Mouse (Mus musculus): ENCODE results near the gene Ear14. TPM values are rescaled to one million over a fixed set of nuclear protein-coding genes. Genes with fewer than 3 reads are reported as not detected.
"Not testable (repeated sequence)": the region's sequence is repeated elsewhere in the genome, so short reads cannot be mapped to it uniquely, and the experiment has no call there.

Gene Ear14
- polyA plus RNA-seq, 1 experiment from 2014 or later, result not detected

- no peaks in the 10 kb centered on the region for H3K9me3 ChIP-seq
- ATAC-seq (ENCODE audit: insufficient number of reproducible peaks, insufficient read depth, low FRiP score, low TSS enrichment), result no peak
- H3K4me3 ChIP-seq, result no peak overlapping the region
- H3K27ac ChIP-seq, result no peak overlapping the region
- no peaks in the 10 kb centered on the region for H3K36me3 ChIP-seq
- no peak overlapping the region for H3K9ac ChIP-seq
- H3K4me1 ChIP-seq, result no peaks in the 10 kb centered on the region
- 94% methylated on average over 4 of the region's 4 CpGs for WGBS
- H3K27me3 ChIP-seq, result no peaks in the 10 kb centered on the region
- H3K4me2 ChIP-seq (replicated peaks), result no peak overlapping the region
These were observed 7.5 kb upstream of the Ear14 start for GRCm38 (mm10) chr14:51195681-51196080.

DNA sequence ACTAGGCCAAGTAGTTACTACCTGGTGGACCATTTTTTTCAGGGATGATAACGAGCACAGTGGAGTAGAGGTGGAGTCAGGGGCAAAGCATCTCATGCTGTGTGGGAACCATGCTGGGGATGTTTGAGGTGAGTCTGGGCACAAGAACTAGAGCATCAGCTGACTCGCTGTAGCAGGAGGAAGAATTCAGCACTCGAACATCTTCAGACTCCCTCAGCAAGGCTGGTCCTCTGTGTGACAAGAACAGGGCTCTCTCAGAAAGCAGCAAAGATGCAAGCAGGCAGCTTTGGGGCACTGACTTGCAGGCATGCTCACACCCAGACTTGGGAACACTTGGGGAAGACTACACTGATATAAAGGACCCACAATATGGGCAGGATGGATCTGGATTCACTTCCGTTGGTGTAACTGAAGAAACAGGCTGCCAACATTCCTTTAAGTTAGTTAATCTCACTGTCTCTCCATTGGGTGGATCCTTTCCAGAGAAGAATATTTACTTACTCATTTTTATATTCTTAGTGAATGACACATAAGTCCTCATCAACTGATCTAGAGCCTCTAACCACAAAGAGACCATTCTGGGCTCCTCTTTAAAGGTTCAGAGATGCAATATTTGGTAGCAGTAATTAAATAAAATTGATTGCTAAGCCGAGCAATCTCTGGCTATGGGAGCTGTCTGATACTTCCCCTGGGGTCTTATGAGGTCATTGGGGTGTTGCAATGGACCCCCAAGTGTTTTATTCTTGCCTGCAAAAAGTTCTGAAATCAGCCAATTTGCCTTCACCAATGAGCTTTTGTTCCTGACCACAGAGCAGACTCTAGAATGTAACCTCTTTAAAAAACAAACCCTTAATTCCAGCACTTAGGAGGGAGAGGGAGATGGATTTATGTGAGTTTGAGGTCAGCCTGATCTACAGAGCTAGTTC is 3.8 kb upstream of the Ear14 start, which contains the start of gene Ang2:
Gene Ang2 (minus strand): TSS at position 51 of the 926 bp plus-strand sequence.
- no peak within 1 kb of the TSS for H3K27ac ChIP-seq
- H3K9me3 ChIP-seq, result no peaks in the 10 kb centered on the region
- H3K9ac ChIP-seq, result no peak within 1 kb of the TSS
- H3K4me2 ChIP-seq (replicated peaks), result no peak within 1 kb of the TSS
- no peaks in the 10 kb centered on the region for H3K4me1 ChIP-seq
- H3K36me3 ChIP-seq, result no peaks in the 10 kb centered on the region
- no peak within 1 kb of the TSS for H3K4me3 ChIP-seq
- 75% methylated on average over 5 of the region's 5 CpGs for WGBS
- no peaks in the 10 kb centered on the region for H3K27me3 ChIP-seq
- no peak for ATAC-seq (ENCODE audit: insufficient number of reproducible peaks, insufficient read depth, low FRiP score, low TSS enrichment)

- H3K4me3 ChIP-seq, result no peak overlapping the region
- H3K4me1 ChIP-seq, result no peaks in the 10 kb centered on the region
- no peaks in the 10 kb centered on the region for H3K9me3 ChIP-seq
- H3K4me2 ChIP-seq (replicated peaks), result no peak overlapping the region
- no peaks in the 10 kb centered on the region for H3K27me3 ChIP-seq
- no peaks in the 10 kb centered on the region for H3K36me3 ChIP-seq
- no peak overlapping the region for H3K27ac ChIP-seq
- WGBS, result 89% methylated on average over 2 of the region's 2 CpGs
- ATAC-seq (ENCODE audit: insufficient number of reproducible peaks, insufficient read depth, low FRiP score, low TSS enrichment), result no peak
- H3K9ac ChIP-seq, result no peak overlapping the region
These were observed 3.1 kb upstream of the Ear14 start for GRCm38 (mm10) chr14:51200054-51200453.

DNA sequence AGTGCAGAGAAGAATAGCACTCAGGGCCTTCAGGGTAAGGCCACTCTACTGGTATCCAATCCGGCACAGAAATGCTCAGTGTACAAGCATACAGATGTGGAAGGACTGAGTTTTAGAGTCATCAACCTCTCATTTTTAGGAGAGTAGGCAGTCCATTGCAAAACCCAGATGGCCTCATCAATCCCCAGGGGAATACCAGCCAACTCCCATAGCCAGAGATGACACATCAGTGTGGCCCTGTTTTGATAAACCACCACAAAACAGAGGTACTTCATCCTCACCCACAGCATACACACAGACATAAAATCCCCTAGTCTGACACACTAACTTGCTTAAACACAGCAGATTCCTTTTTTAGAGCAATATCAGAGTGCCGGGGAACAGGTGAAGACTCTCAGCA is 2.7 kb upstream of the Ear14 start:
- WGBS, result 86% methylated on average over 2 of the region's 2 CpGs
- Histone ChIP-seq H3K9ac (no peak overlapping the region), H3K4me1 (no peaks in the 10 kb centered on the region), H3K4me3 (no peak overlapping the region), H3K4me2 (replicated peaks) (no peak overlapping the region), H3K27ac (no peak overlapping the region), H3K27me3 (no peaks in the 10 kb centered on the region), H3K9me3 (no peaks in the 10 kb centered on the region), H3K36me3 (no peaks in the 10 kb centered on the region)
- no peak for ATAC-seq (ENCODE audit: insufficient number of reproducible peaks, insufficient read depth, low FRiP score, low TSS enrichment)

DNA sequence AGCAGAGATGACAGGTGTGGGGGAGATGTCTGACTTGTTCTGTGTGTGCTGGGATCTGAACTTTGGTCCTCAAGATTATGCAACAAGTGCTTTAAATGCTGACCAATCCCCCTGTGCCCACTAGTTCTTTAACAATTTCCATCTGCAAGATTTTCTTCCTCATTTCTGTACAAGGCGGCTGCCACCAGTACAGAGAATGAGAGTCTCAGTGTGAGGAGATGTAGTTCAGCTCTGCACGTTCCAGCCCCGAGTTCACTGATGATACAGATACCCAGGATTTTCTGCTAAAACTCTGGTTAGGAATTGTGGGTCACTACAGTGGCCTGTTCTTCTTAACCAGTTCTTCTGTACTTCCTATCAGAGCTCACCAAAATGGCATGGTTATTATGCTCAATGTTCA is 16.9 kb downstream of the Ear14 start:
- not testable (repeated sequence) for H3K27me3 ChIP-seq; H3K4me1 ChIP-seq; H3K9ac ChIP-seq; H3K27ac ChIP-seq; ATAC-seq (ENCODE audit: insufficient number of reproducible peaks, insufficient read depth, low FRiP score, low TSS enrichment); H3K36me3 ChIP-seq; H3K4me2 ChIP-seq (replicated peaks); H3K9me3 ChIP-seq; H3K4me3 ChIP-seq
- 92% methylated on average over 3 of the region's 3 CpGs for WGBS

DNA sequence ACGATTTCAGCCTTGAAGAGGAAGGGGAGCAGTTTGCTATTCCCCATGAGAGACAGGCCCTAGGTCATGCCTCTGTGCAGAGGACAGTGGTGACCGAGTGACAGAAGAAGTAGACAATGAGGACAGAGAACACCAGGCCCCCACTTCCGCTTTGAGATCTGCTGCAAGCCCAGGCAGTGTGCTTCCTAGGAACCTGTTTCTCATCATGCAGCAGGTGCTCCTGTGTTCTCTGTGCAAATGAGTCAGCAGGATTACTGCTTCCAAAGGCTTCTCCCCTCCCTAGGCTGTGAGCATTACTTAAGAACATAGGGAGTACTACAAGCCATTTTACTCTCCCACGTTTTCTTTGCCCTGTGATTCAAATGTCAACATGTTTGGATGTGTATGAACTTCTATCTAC is 26.5 kb downstream of the Ear14 start:
- H3K4me1 ChIP-seq; ATAC-seq (ENCODE audit: insufficient number of reproducible peaks, insufficient read depth, low FRiP score, low TSS enrichment); H3K9me3 ChIP-seq; H3K4me2 ChIP-seq (replicated peaks); H3K27me3 ChIP-seq; H3K27ac ChIP-seq; H3K4me3 ChIP-seq; H3K36me3 ChIP-seq; H3K9ac ChIP-seq: not testable (repeated sequence)
- 53% methylated on average over 4 of the region's 4 CpGs for WGBS

GRCm38 (mm10) chr14:51237488-51237887 is 34.3 kb downstream of the Ear14 start:
- H3K9ac ChIP-seq; H3K4me3 ChIP-seq; H3K27me3 ChIP-seq; H3K36me3 ChIP-seq; H3K27ac ChIP-seq; H3K9me3 ChIP-seq; H3K4me1 ChIP-seq; H3K4me2 ChIP-seq (replicated peaks); ATAC-seq (ENCODE audit: insufficient number of reproducible peaks, insufficient read depth, low FRiP score, low TSS enrichment): not testable (repeated sequence)
- WGBS, result 85% methylated on average over 1 of the region's 1 CpGs

DNA sequence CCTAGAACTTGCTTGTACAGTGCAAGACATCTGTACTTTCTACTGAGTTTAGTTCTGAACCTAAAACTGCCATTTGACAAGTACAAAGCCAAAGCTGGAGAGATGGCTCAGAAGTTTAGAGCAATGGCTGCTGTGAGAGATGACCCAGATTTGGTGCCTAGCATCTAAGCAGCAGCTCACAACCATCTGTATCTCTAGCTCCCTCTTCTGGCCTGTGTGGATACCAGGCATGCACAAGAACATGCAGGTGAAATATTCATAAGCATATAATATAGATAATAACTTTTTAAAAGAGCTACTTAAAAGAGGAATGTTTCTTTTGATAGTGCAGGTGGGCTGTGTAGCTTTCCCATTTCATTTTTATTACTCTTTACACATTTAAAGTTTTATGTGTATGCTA is 37.7 kb downstream of the Ear14 start:
- H3K9me3 ChIP-seq, result no peaks in the 10 kb centered on the region
- H3K4me3 ChIP-seq, result no peak overlapping the region
- no peaks in the 10 kb centered on the region for H3K36me3 ChIP-seq
- H3K4me2 ChIP-seq (replicated peaks), result no peak overlapping the region
- H3K4me1 ChIP-seq, result no peaks in the 10 kb centered on the region
- H3K27me3 ChIP-seq, result no peaks in the 10 kb centered on the region
- ATAC-seq (ENCODE audit: insufficient number of reproducible peaks, insufficient read depth, low FRiP score, low TSS enrichment), result no peak
- H3K27ac ChIP-seq, result no peak overlapping the region
- H3K9ac ChIP-seq, result no peak overlapping the region

DNA sequence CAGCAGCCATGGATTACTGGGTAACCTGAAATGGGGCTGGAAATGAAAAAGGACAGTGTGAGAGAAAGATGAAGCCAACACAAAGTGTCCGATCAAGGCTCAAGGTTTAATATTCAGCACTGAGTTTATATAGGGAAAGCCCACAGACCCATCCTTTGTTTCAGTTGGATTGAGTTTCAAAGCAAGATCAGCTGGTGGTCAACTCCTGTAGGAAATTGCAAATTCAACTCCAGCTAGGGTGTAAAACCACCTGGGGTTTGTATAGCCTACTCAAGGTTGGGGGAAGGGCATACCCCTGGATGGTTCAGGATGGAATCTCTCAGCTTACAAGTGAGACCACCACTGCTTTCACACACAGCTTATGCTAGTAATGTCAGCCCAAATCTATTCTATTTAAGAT is 44.5 kb downstream of the Ear14 start:
- Histone ChIP-seq H3K36me3 (no peaks in the 10 kb centered on the region), H3K9ac (no peak overlapping the region), H3K27ac (no peak overlapping the region), H3K4me1 (no peaks in the 10 kb centered on the region), H3K4me3 (no peak overlapping the region), H3K9me3 (no peaks in the 10 kb centered on the region), H3K27me3 (no peaks in the 10 kb centered on the region), H3K4me2 (replicated peaks) (no peak overlapping the region)
- ATAC-seq (ENCODE audit: insufficient number of reproducible peaks, insufficient read depth, low FRiP score, low TSS enrichment), result no peak
- WGBS, result 76% methylated on average over 1 of the region's 1 CpGs

GRCm38 (mm10) chr14:51250348-51250747 is 47.2 kb downstream of the Ear14 start:
- H3K27me3 ChIP-seq, result no peaks in the 10 kb centered on the region
- no peak overlapping the region for H3K9ac ChIP-seq
- WGBS, result 63% methylated on average over 3 of the region's 3 CpGs
- no peak overlapping the region for H3K27ac ChIP-seq
- H3K4me3 ChIP-seq, result no peak overlapping the region
- no peaks in the 10 kb centered on the region for H3K4me1 ChIP-seq
- H3K4me2 ChIP-seq (replicated peaks), result no peak overlapping the region
- ATAC-seq (ENCODE audit: insufficient number of reproducible peaks, insufficient read depth, low FRiP score, low TSS enrichment), result no peak
- H3K36me3 ChIP-seq, result no peaks in the 10 kb centered on the region
- no peaks in the 10 kb centered on the region for H3K9me3 ChIP-seq

DNA sequence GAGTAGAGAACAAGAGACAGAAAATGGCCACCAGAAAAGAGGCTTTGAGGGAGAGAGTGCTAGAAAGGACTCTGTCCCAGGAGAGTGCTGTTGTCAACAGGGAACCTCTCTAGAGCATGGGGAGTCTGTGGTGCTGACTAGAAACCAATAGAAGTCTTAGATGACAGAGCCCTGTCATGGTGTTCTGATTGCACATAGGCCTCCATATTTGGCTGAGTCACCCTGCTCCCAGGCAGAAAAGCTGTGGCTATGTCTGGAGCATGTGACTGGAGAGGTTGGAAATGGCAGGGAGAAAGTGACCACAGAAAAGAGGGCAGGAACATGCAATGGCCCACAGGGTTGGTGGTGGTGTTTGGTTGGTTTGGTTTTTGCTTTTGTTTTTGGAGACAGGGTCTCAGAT is 49.0 kb downstream of the Ear14 start:
- not testable (repeated sequence) for H3K4me2 ChIP-seq (replicated peaks)

GRCm38 (mm10) chr14:51253569-51253968 is 50.4 kb downstream of the Ear14 start:
- WGBS, result 86% methylated on average over 1 of the region's 1 CpGs
- ATAC-seq (ENCODE audit: insufficient number of reproducible peaks, insufficient read depth, low FRiP score, low TSS enrichment), result no peak

More for the DNA sequence above, 49.0 kb downstream of the Ear14 start:
- not testable (repeated sequence) for H3K36me3 ChIP-seq; H3K9ac ChIP-seq; H3K27ac ChIP-seq; H3K9me3 ChIP-seq; H3K27me3 ChIP-seq; H3K4me3 ChIP-seq; ATAC-seq (ENCODE audit: insufficient number of reproducible peaks, insufficient read depth, low FRiP score, low TSS enrichment); H3K4me1 ChIP-seq

More at GRCm38 (mm10) chr14:51253569-51253968, 50.4 kb downstream of the Ear14 start:
- Histone ChIP-seq H3K27me3 (no peaks in the 10 kb centered on the region), H3K4me2 (replicated peaks) (no peak overlapping the region), H3K4me3 (no peak overlapping the region), H3K27ac (no peak overlapping the region), H3K4me1 (no peaks in the 10 kb centered on the region), H3K9me3 (no peaks in the 10 kb centered on the region), H3K9ac (no peak overlapping the region), H3K36me3 (no peaks in the 10 kb centered on the region)

All from embryonic facial prominence, embryonic 12.5 days (tissue).